Mouse (Mus musculus) liver, postnatal 0 days (tissue): ENCODE measurements at regions not wholly inside any gene's neighbourhood (a gene's known extent, or its start where the extent isn't known, plus 50 kb on each side); places are given as distances from the start of the nearest gene placed in this dataset.

Experiments
- CTCF ChIP-seq: sonication (generic); IDR thresholded peaks from 2 replicates; pipeline ENCODE4 v1.5.1; 2016; ENCODE audit warnings: antibody characterized with exemption, low read depth
- EP300 ChIP-seq: IDR thresholded peaks from 2 replicates; pipeline ENCODE4 v1.6.1; 2016; ENCODE audit warnings: antibody characterized with exemption, low read depth, mild to moderate bottlenecking

DNA sequence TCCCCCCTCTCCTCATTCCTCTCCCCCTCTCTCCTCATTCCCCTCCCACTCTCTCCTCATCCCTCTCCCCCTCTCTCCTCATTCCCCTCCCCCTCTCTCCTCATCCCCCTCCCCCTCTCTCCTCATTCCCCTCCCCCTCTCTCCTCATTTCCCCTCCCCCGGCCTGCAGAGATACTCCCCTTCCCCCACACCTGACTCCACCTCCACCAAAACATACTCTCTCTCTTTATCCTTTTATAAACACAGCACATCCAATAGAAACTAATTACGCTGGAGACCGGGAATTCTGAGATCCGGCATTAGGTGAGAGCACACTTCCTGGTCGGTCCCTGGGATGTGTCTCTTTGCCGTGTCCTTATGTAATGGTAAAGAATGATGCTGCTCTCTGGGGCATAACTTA is 54.8 kb downstream of the H2al2a start:
- TF ChIP-seq CTCF (no peak), EP300 (no peak)
